Mouse (Mus musculus) hindbrain, embryonic 12.5 days (tissue): ENCODE measurements around the gene Zeb2. TPM values are rescaled to one million over a fixed set of nuclear protein-coding genes. Genes with fewer than 3 reads are reported as not detected.

Source experiments
- microRNA-seq: library from miRNA; unstranded; fragments of <30 nt; microRNA quantifications from one replicate; pipeline ENCODE4, GENCODE M21; 2017
- polyA plus RNA-seq: library from polyadenylated mRNA; unstranded; fragments of >200 nt; fragmentation: Nextera tagmentation; extraction: Ambion mirVana; gene quantifications from 2 replicates; pipeline ENCODE4 v1.2.1, GENCODE M21; 2016

Gene Zeb2
- polyA plus RNA-seq, 1 experiment from 2014 or later = 47.3 TPM

Small RNA genes lying within 50 kb of the gene (microRNA-seq; reads per million reads assigned to microRNA genes)
- not detected for gene Mir5129

Other genes starting within 250 kb of the Zeb2 start
- 16.1 and 19.2 TPM in 2 replicates for gene Gtdc1, start 189.7 kb downstream of the Zeb2 start, polyA plus RNA-seq